Mouse (Mus musculus) hindbrain, postnatal 0 days (tissue): ENCODE results near the gene Mstn. TPM values are rescaled to one million over a fixed set of nuclear protein-coding genes. Genes with fewer than 3 reads are reported as not detected.

Experiments used
- ATAC-seq: fragments of 200-750 bp; cut with Nextera tagmentation; 2 replicates; pipeline ENCODE4 v1.8.0; 2017; ENCODE audit warnings: mild to moderate bottlenecking, moderate TSS enrichment, moderate library complexity
- DNase-seq: peaks from one replicate; pipeline ENCODE4 v3.0.0-alpha.2; 2015; ENCODE audit warnings: low spot score
- H3K27ac ChIP-seq: fragments of 300-500 bp; sonication (generic); 2 replicates; pipeline ENCODE4 v1.5.1; 2014; ENCODE audit warnings: mild to moderate bottlenecking
- H3K27me3 ChIP-seq: fragments of 300-500 bp; sonication (generic); 2 replicates; pipeline ENCODE4 v1.6.1; 2014; ENCODE audit warnings: low read length, mixed read lengths; ENCODE audit not compliant: insufficient read depth
- H3K36me3 ChIP-seq: fragments of 300-500 bp; sonication (generic); 2 replicates; pipeline ENCODE4 v1.6.1; 2014; ENCODE audit warnings: low read length, mixed read lengths; ENCODE audit not compliant: insufficient read depth
- H3K4me1 ChIP-seq: fragments of 300-500 bp; sonication (generic); 2 replicates; pipeline ENCODE4 v1.6.1; 2014; ENCODE audit warnings: antibody characterized with exemption, low read length, mixed read lengths; ENCODE audit not compliant: insufficient read depth
- H3K4me2 ChIP-seq: fragments of 300-500 bp; sonication (generic); 2 replicates; pipeline ENCODE4 v1.6.1; 2014; ENCODE audit warnings: low read depth, mild to moderate bottlenecking, low read length, moderate library complexity, mixed read lengths
- H3K4me3 ChIP-seq: fragments of 300-500 bp; sonication (generic); 2 replicates; pipeline ENCODE4 v1.5.1; 2014; ENCODE audit warnings: low read length
- H3K9ac ChIP-seq: fragments of 300-500 bp; sonication (generic); replicated peaks from 2 replicates; pipeline ENCODE4 v1.6.1; 2014; ENCODE audit warnings: mild to moderate bottlenecking, low read length, moderate library complexity, mixed read lengths
- H3K9me3 ChIP-seq: fragments of 300-500 bp; sonication (generic); 2 replicates; pipeline ENCODE4 v1.6.1; 2016; ENCODE audit warnings: low read length, mixed read lengths
- CTCF ChIP-seq: IDR thresholded peaks from 2 replicates; pipeline ENCODE4 v1.5.1; 2016; ENCODE audit warnings: antibody characterized with exemption, control low read depth, low read depth
- WGBS: fragments of 180-500 bp; shearing (Covaris S2); extraction: QIAGEN DNeasy Blood & Tissue Kit; methylation state at CpG from one replicate; pipeline ENCODE4 v1.1.7; 2014; 5-methylcytosine and 5-hydroxymethylcytosine counted together
- polyA plus RNA-seq: library from polyadenylated mRNA; unstranded; fragments of >200 nt; fragmentation: Nextera tagmentation; extraction: Ambion mirVana; gene quantifications from 2 replicates; pipeline ENCODE4 v1.2.1, GENCODE M21; 2015
- total RNA-seq: library from RNA; depleted of rRNA; stranded (reverse); fragments of >200 nt; gene quantifications from 2 replicates; pipeline ENCODE4 v1.2.3, GENCODE M21; 2014

Gene Mstn
- total and polyA plus RNA-seq, 2 experiments from 2014 or later: 0.31 to 0.39 TPM

DNA sequence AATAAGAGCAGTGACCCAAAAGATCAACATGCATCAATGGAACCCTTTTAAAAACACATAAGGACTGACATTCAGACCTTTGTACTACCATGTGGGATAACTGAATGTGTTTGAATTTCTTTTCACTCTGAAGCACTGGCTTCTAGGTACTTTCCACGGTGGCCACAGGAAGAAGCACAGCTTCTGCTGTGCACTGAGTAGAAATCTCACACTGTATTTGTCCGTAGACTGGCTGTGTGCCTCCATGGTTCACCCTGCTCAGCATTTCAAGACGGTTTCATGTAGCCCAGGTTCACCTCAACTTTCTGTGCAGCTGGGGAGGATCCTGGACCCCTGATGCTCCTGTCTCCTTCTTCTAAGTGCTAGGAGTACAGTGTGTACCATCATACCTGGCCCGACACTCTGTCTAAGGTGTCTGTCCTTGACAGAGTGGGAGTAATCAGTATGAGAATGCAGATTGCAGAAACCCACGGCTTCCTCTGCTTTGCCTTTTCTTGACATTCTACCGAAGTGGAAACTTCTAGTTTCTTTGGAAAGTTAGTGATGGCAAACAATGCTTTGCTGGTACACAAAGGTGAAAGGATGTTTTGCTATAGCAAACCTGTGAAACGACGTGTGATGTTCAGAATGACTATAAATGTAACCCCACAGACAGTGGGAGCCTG, 11.5 kb upstream of the Mstn start:
- Histone ChIP-seq H3K9me3 (no peaks in the 10 kb centered on the region), H3K9ac (no peak overlapping the region), H3K4me1 (no peaks in the 10 kb centered on the region), H3K27me3 (no peaks in the 10 kb centered on the region), H3K27ac (no peak overlapping the region), H3K36me3 (no peaks in the 10 kb centered on the region), H3K4me3 (no peak overlapping the region), H3K4me2 (no peak overlapping the region)
- DNase-seq: no peak
- no peak for ATAC-seq
- 81% methylated on average over 8 of the region's 8 CpGs for whole genome bisulfite sequencing
- no peak for TF ChIP-seq CTCF

DNA sequence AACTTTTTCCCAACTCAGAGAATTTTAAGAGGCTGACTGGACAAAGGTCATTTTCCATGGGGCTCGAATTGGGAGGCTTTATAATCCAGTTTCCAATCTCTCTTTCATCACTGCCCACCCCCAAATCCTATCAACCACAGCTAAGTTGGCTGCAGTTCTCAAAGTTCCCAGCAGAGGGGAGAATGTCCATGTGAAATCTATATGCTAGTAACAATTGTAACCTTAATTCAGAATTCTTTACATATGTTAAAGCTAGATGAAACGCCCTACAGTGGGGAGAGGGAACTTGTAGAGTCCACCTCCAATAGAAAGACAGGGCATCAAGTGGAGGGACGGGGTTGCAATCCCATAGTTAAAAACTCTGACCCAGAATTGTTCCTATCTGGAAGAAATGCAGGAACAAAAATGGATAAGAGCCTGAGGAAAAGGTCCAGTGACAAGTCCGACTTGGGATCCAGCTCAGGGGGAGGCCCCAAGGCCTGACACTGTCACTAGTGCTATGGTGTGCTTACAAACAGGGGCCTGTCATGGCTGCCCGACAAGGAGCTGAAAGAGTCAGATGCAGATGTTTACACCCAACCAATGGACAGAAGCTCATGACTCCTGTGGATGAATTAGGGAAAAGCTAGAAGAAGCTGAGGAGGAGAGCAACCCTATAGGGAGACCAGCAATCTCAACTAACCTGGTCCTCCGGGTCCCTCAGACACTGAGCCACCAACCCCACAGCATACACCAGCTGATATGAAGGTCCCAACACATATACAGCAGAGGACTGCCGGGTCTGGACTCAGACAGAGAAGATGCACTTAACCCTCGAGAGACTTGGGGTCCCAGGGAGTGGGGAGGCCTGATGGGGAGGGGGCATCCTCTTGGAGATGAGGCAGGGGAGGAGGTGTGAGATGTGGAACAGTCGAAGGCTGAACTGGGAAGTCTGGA, 8.1 kb upstream of the Mstn start:
- peak; percentile 81 for TF ChIP-seq CTCF
- H3K4me3 ChIP-seq: no peak overlapping the region
- no peaks in the 10 kb centered on the region for H3K4me1 ChIP-seq
- H3K9ac ChIP-seq: no peak overlapping the region
- no peak overlapping the region for H3K4me2 ChIP-seq
- H3K27me3 ChIP-seq: no peaks in the 10 kb centered on the region
- DNase-seq (peak; percentile 83), ATAC-seq (peak; percentile 72)
- no peaks in the 10 kb centered on the region for H3K36me3 ChIP-seq
- H3K27ac ChIP-seq: no peak overlapping the region
- WGBS: 45% methylated on average over 9 of the region's 9 CpGs
- no peaks in the 10 kb centered on the region for H3K9me3 ChIP-seq

DNA sequence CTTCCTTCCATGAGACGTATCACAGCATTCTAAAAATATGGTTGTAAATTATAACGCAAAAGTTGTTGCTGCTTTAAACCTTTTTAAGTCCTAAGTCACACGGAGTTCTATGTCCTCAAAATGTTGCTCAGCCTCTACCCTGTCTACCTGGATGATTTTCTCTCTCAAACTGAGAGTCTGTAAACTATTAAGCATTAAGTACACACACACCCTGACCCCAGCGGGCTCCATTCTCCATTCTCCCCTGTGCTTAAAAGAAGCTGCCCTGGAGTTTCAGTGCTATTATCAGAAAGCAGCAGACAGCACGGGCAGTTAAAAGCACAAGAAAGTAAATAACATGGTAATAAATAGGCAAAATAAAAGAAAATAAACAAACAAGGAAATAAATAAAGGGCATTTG, 2.3 kb upstream of the Mstn start:
- Histone ChIP-seq H3K4me2 (no peak overlapping the region), H3K27ac (no peak overlapping the region), H3K4me3 (no peak overlapping the region), H3K4me1 (no peaks in the 10 kb centered on the region), H3K36me3 (no peaks in the 10 kb centered on the region), H3K9ac (no peak overlapping the region), H3K27me3 (no peaks in the 10 kb centered on the region), H3K9me3 (no peaks in the 10 kb centered on the region)
- ATAC-seq: no peak
- no peak for TF ChIP-seq CTCF
- no peak for DNase-seq
- WGBS: 83% methylated on average over 5 of the region's 5 CpGs

DNA sequence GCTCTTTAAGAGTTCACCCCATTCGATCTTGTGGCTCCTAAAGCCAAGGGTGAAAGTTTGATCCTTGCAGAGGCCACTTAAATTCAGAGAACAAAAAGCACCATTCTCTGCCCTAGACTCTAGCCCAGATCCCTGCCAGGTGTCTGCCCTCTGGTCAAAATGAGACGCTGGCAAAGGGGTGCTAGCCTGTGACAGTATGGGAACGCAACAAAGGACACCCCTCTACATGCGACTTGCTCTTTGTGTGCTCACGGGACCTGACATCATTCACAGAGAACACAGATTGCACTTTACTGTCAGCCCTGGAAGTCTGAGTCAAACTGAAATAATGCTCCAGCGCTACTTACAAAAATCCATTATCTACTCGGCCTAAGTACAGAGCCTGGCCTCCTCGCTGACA, 941 bp upstream of the Mstn start:
- Histone ChIP-seq H3K27me3 (no peaks in the 10 kb centered on the region), H3K4me2 (no peak overlapping the region), H3K36me3 (no peaks in the 10 kb centered on the region), H3K9me3 (no peaks in the 10 kb centered on the region), H3K4me1 (no peaks in the 10 kb centered on the region), H3K4me3 (no peak overlapping the region), H3K9ac (no peak overlapping the region), H3K27ac (no peak overlapping the region)
- TF ChIP-seq CTCF: no peak
- no peak for DNase-seq
- ATAC-seq: no peak
- 35% methylated on average over 8 of the region's 8 CpGs for WGBS

- no peak overlapping the region for H3K27ac ChIP-seq
- WGBS: 31% methylated on average over 13 of the region's 13 CpGs
- no peaks in the 10 kb centered on the region for H3K4me1 ChIP-seq
- ATAC-seq (no peak), DNase-seq (peak; percentile 6)
- no peaks in the 10 kb centered on the region for H3K9me3 ChIP-seq
- no peak for TF ChIP-seq CTCF
- no peak overlapping the region for H3K4me3 ChIP-seq
- H3K27me3 ChIP-seq: no peaks in the 10 kb centered on the region
- peak overlapping the region; percentile 36 for H3K4me2 ChIP-seq
- H3K9ac ChIP-seq: no peak overlapping the region
- H3K36me3 ChIP-seq: no peaks in the 10 kb centered on the region
Observed at GRCm38 (mm10) chr1:53061871-53062608, 600 bp downstream of the Mstn start.

DNA sequence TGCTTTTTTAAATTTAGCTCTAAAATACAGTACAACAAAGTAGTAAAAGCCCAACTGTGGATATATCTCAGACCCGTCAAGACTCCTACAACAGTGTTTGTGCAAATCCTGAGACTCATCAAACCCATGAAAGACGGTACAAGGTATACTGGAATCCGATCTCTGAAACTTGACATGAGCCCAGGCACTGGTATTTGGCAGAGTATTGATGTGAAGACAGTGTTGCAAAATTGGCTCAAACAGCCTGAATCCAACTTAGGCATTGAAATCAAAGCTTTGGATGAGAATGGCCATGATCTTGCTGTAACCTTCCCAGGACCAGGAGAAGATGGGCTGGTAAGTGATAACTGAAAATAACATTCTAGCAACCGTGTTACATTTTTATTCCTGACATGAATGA, 2.5 kb downstream of the Mstn start:
- Histone ChIP-seq H3K4me2 (no peak overlapping the region), H3K27me3 (no peaks in the 10 kb centered on the region), H3K36me3 (no peaks in the 10 kb centered on the region), H3K9me3 (no peaks in the 10 kb centered on the region), H3K9ac (no peak overlapping the region), H3K4me1 (no peaks in the 10 kb centered on the region), H3K4me3 (no peak overlapping the region), H3K27ac (no peak overlapping the region)
- no peak for TF ChIP-seq CTCF
- DNase-seq: no peak
- 89% methylated on average over 4 of the region's 4 CpGs for WGBS
- ATAC-seq: no peak
